ENCODE assay signal across 9 mouse cellular contexts in genomic region chr17:28855166-28855885, GRCm38 (mm10). TPM values are rescaled to one million over a fixed set of nuclear protein-coding genes. Genes with fewer than 3 reads are reported as not detected.
DNase-seq lines count a peak whose midpoint lies in the region; ATAC-seq lines count a peak whose summit lies in the region.
"Had no signal": no experiment of that assay in that cellular context is flagged by ENCODE, and none has a peak within 500 bp of the region (broad histone marks: within the 10 kb centered on the region; RNA-seq: fewer than 3 reads in every experiment).

No protein-coding gene starts in this region.

- H3K4me2 ChIP-seq in liver, embryonic 13.5 days: no peak overlapping the region
- no peak overlapping the region for H3K4me2 ChIP-seq in heart, embryonic 11.5 days
- H3K4me2 ChIP-seq: neural tube, embryonic 13.5 days had no signal

- H3K9me3 ChIP-seq in liver, embryonic 13.5 days (replicated peaks): no peaks in the 10 kb centered on the region
- peaks cover 6% of the 10 kb centered on the region for H3K9me3 ChIP-seq in heart, embryonic 11.5 days (replicated peaks; ENCODE audit: control insufficient read depth, low read length)

- H3K9ac ChIP-seq in liver, embryonic 13.5 days: no peak overlapping the region
- H3K9ac ChIP-seq in heart, embryonic 11.5 days (ENCODE audit: low read depth, low read length): no peak overlapping the region
- H3K9ac ChIP-seq: neural tube, embryonic 13.5 days had no signal

- ATAC-seq in liver, embryonic 13.5 days (ENCODE audit: low read depth): no peak
- no peak for ATAC-seq in heart, embryonic 11.5 days (replicated peaks; ENCODE audit: insufficient number of reproducible peaks, low FRiP score, low TSS enrichment)

- no peaks in the 10 kb centered on the region for H3K36me3 ChIP-seq in liver, embryonic 13.5 days
- no peaks in the 10 kb centered on the region for H3K36me3 ChIP-seq in heart, embryonic 11.5 days (ENCODE audit: control insufficient read depth, insufficient read depth, low read length)
- H3K36me3 ChIP-seq: neural tube, embryonic 13.5 days had no signal

- H3K4me3 ChIP-seq in liver, embryonic 13.5 days (replicated peaks): no peak overlapping the region
- H3K4me3 ChIP-seq in heart, embryonic 11.5 days (ENCODE audit: low read depth, low read length): no peak overlapping the region
- H3K4me3 ChIP-seq: neural tube, embryonic 13.5 days had no signal

- H3K27me3 ChIP-seq in liver, embryonic 13.5 days: peaks cover 12% of the 10 kb centered on the region
- H3K27me3 ChIP-seq in heart, embryonic 11.5 days (ENCODE audit: control insufficient read depth, insufficient read depth, low read length): 0 out of 2 replicates have a peak, but pooled peaks cover 2% of the 10 kb centered on the region
- H3K27me3 ChIP-seq: neural tube, embryonic 13.5 days had no signal

- peaks cover 9% of the 10 kb centered on the region; the same call in 1 of the 2 replicates for H3K4me1 ChIP-seq in liver, embryonic 13.5 days (replicated peaks)
- no peaks in the 10 kb centered on the region for H3K4me1 ChIP-seq in heart, embryonic 11.5 days (ENCODE audit: control insufficient read depth, insufficient read depth, low read length)
- H3K4me1 ChIP-seq: neural tube, embryonic 13.5 days had no signal

- whole genome bisulfite sequencing in liver, embryonic 13.5 days (ENCODE audit: insufficient replicate concordance): 69% methylated on average over 9 of the region's 9 CpGs
- 64% methylated on average over 9 of the region's 9 CpGs for WGBS in heart, embryonic 11.5 days (ENCODE audit: insufficient replicate concordance)

- no peak overlapping the region for H3K27ac ChIP-seq in liver, embryonic 13.5 days
- H3K27ac ChIP-seq in heart, embryonic 11.5 days (ENCODE audit: low read depth, low read length): no peak overlapping the region
- H3K27ac ChIP-seq: neural tube, embryonic 13.5 days had no signal

- peak; percentile 36 for DNase-seq in embryo, embryonic 10 days (ENCODE audit: low spot score)
- DNase-seq in embryo, embryonic 9.5 days (ENCODE audit: extremely low spot score): no peak
- peak; percentile 69 for DNase-seq in A20 (ENCODE audit: low read depth, low spot score)
- DNase-seq in adrenal gland, postnatal 36 days: peak; percentile 91 to 92
- DNase-seq in liver, embryonic 13.5 days: peak; percentile 39
- DNase-seq in thymus, postnatal 14 days: peak; percentile 69
- no peak for DNase-seq in cerebellum, adult 8-10 months

RNA-seq across cellular contexts. Expression of gene Pnpla1, which starts 2.9 kb away (rescaled TPM):
- total RNA-seq in adrenal gland, postnatal 36 days (2021): under 1 TPM in 1 of 2 experiments, not detected in 1; 0.23 TPM
- not detected in 2 replicates for polyA plus RNA-seq in liver, embryonic 13.5 days (2015; fragmentation: Nextera tagmentation; extraction: Ambion mirVana)
- 0.06 TPM in 1 of 2 replicates, not detected in the other for polyA plus RNA-seq in heart, embryonic 11.5 days (2014; fragmentation: Nextera tagmentation; extraction: Ambion mirVana)
- polyA plus RNA-seq: neural tube, embryonic 13.5 days had no signal

RNA-seq across cellular contexts. Expression of gene Brpf3, which starts 54.4 kb away (rescaled TPM):
- total RNA-seq in adrenal gland, postnatal 36 days (2021): 100 to 1,000 TPM in 1 of 2 experiments, 10 to 100 TPM in 1; 64.8 to 101 TPM
- polyA plus RNA-seq in liver, embryonic 13.5 days (2015; fragmentation: Nextera tagmentation; extraction: Ambion mirVana): 61.8 and 69.9 TPM in 2 replicates
- polyA plus RNA-seq in heart, embryonic 11.5 days (2014; fragmentation: Nextera tagmentation; extraction: Ambion mirVana): 12.1 and 13.4 TPM in 2 replicates

RNA-seq across cellular contexts. Expression of gene 4930539E08Rik, which starts 59.8 kb away (rescaled TPM):
- not detected for total RNA-seq in adrenal gland, postnatal 36 days (2021)
- 0.08 and 0.15 TPM in 2 replicates for polyA plus RNA-seq in liver, embryonic 13.5 days (2015; fragmentation: Nextera tagmentation; extraction: Ambion mirVana)
- 0.06 TPM in 1 of 2 replicates, not detected in the other for polyA plus RNA-seq in heart, embryonic 11.5 days (2014; fragmentation: Nextera tagmentation; extraction: Ambion mirVana)

Comparison
In these comparisons a context has a peak if more than half of its experiments do, and no peak if none do; other contexts are left out.
1. DNase-seq: peak in embryo, embryonic 10 days (single experiment), A20 (single experiment), adrenal gland, postnatal 36 days (2 of 2), liver, embryonic 13.5 days (single experiment) and thymus, postnatal 14 days (single experiment); none in embryo, embryonic 9.5 days (single experiment) and cerebellum, adult 8-10 months (single experiment).